Mouse (Mus musculus): ENCODE data around the gene Pitpnc1. TPM values are rescaled to one million over a fixed set of nuclear protein-coding genes. Genes with fewer than 3 reads are reported as not detected.

Pitpnc1 gene
- polyA plus RNA-seq, 1 experiment, result 0.25 TPM

DNA sequence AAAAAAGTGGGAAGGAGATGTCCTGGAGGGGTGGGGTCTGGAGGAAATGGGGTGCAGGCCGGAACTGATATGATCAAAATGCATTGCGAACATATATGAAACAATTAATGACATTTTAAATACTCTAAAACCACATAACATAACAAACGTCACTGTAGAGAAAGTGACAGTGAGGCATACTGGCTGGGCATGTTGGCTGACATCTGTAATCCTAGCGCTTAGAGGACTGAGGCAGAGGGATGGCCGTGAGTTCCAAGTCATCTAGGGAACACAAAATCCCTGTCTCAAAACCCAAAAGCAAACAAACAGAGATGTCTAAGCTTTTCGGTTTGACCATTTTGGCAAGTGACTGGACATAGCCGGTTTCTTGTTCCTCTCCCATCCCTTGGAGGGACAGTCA is 59.7 kb downstream of the Pitpnc1 start:
- H3ac ChIP-seq (ENCODE audit: control insufficient read depth, insufficient read length, low read depth), result no peak overlapping the region
- H3K36me3 ChIP-seq (ENCODE audit: control insufficient read depth, insufficient read depth), result no peaks in the 10 kb centered on the region
- no peaks in the 10 kb centered on the region for H3K79me3 ChIP-seq (ENCODE audit: low read depth)
- no peaks in the 10 kb centered on the region for H3K79me2 ChIP-seq (ENCODE audit: control insufficient read depth, insufficient read depth)
- no peak for TF ChIP-seq MYOG (IDR thresholded peaks at IDR 0.05; ENCODE audit: control insufficient read depth, extremely low read depth, insufficient read length)
- no peak for TF ChIP-seq MYOD1 (IDR thresholded peaks at IDR 0.05; ENCODE audit: control insufficient read depth, insufficient read length, low read depth)
- no peak for TF ChIP-seq FOSL1 (IDR thresholded peaks at IDR 0.05; ENCODE audit: insufficient read depth, low read length, poor library complexity, severe bottlenecking)
- H3K27me3 ChIP-seq (ENCODE audit: control insufficient read depth, insufficient read depth, insufficient read length), result peaks cover 10% of the 10 kb centered on the region
- H3K4me3 ChIP-seq (ENCODE audit: insufficient read depth, poor library complexity, severe bottlenecking), result no peak overlapping the region

DNA sequence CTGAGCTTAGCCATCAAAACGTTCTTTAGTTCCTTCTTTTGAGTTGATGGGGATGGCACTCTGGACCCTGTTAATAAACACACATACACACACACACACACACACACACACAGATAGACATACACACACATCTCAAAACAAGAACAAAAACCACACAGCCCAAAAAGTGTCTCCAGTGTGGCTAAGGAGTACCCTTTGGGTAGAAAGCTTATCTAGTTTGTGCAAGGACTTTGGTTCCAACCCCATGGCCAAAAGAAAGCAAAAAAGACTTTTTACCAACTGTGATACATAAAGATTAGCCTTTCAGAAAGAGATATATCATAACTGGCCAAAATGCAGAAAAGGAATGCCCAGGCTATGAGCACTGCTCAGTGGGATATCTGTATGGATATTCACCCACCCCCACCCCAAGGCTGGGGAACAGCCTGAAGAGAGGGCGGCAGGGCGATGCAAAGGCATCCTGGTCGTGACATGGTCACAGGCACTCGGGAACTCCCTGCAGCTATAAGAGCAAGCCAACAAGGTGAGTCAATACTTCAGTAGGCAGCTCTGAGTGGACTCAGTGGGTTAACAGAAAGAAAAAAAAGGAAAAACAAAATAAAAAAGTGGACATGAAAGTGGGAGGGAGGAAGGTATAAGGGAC is 60.3 kb downstream of the Pitpnc1 start:
- no peaks in the 10 kb centered on the region for H3K79me3 ChIP-seq (ENCODE audit: low read depth)
- H3K36me3 ChIP-seq (ENCODE audit: control insufficient read depth, insufficient read depth), result no peaks in the 10 kb centered on the region
- H3ac ChIP-seq (ENCODE audit: control insufficient read depth, insufficient read length, low read depth), result no peak overlapping the region
- no peak overlapping the region for H3K4me3 ChIP-seq (ENCODE audit: insufficient read depth, poor library complexity, severe bottlenecking)
- no peaks in the 10 kb centered on the region for H3K79me2 ChIP-seq (ENCODE audit: control insufficient read depth, insufficient read depth)
- TF ChIP-seq MYOD1 (IDR thresholded peaks at IDR 0.05; ENCODE audit: control insufficient read depth, insufficient read length, low read depth) (no peak), CEBPB (IDR thresholded peaks at IDR 0.05; ENCODE audit: low read depth) (no peak), FOSL1 (IDR thresholded peaks at IDR 0.05; ENCODE audit: insufficient read depth, low read length, poor library complexity, severe bottlenecking) (no peak), MYOG (IDR thresholded peaks at IDR 0.05; ENCODE audit: control insufficient read depth, extremely low read depth, insufficient read length) (no peak), USF1 (IDR thresholded peaks at IDR 0.05; ENCODE audit: low read depth) (no peak), MAX (IDR thresholded peaks at IDR 0.05) (no peak), CTCF (IDR thresholded peaks at IDR 0.05; ENCODE audit: control insufficient read depth, insufficient read depth, insufficient read length) (no peak)
- peaks cover 10% of the 10 kb centered on the region for H3K27me3 ChIP-seq (ENCODE audit: control insufficient read depth, insufficient read depth, insufficient read length)

- Histone ChIP-seq H3K79me2 (ENCODE audit: control insufficient read depth, insufficient read depth) (no peaks in the 10 kb centered on the region), H3K36me3 (ENCODE audit: control insufficient read depth, insufficient read depth) (no peaks in the 10 kb centered on the region), H3K4me3 (ENCODE audit: insufficient read depth, poor library complexity, severe bottlenecking) (no peak overlapping the region), H3ac (ENCODE audit: control insufficient read depth, insufficient read length, low read depth) (no peak overlapping the region), H3K27me3 (ENCODE audit: control insufficient read depth, insufficient read depth, insufficient read length) (peaks cover 3% of the 10 kb centered on the region), H3K79me3 (ENCODE audit: low read depth) (no peaks in the 10 kb centered on the region)
- TF ChIP-seq FOSL1 (IDR thresholded peaks at IDR 0.05; ENCODE audit: insufficient read depth, low read length, poor library complexity, severe bottlenecking) (no peak), USF1 (IDR thresholded peaks at IDR 0.05; ENCODE audit: low read depth) (no peak), CEBPB (IDR thresholded peaks at IDR 0.05; ENCODE audit: low read depth) (no peak), MYOG (IDR thresholded peaks at IDR 0.05; ENCODE audit: control insufficient read depth, extremely low read depth, insufficient read length) (no peak), CTCF (IDR thresholded peaks at IDR 0.05; ENCODE audit: control insufficient read depth, insufficient read depth, insufficient read length) (no peak), MAX (IDR thresholded peaks at IDR 0.05) (no peak), MYOD1 (IDR thresholded peaks at IDR 0.05; ENCODE audit: control insufficient read depth, insufficient read length, low read depth) (no peak)
Observed at GRCm38 (mm10) chr11:107408886-107409285, 61.6 kb downstream of the Pitpnc1 start.

GRCm38 (mm10) chr11:107407698-107408097 is 62.8 kb downstream of the Pitpnc1 start:
- peaks cover 3% of the 10 kb centered on the region for H3K27me3 ChIP-seq (ENCODE audit: control insufficient read depth, insufficient read depth, insufficient read length)
- H3K79me3 ChIP-seq (ENCODE audit: low read depth), result no peaks in the 10 kb centered on the region
- no peak overlapping the region for H3ac ChIP-seq (ENCODE audit: control insufficient read depth, insufficient read length, low read depth)
- no peaks in the 10 kb centered on the region for H3K36me3 ChIP-seq (ENCODE audit: control insufficient read depth, insufficient read depth)
- TF ChIP-seq MAX (IDR thresholded peaks at IDR 0.05) (no peak), CTCF (IDR thresholded peaks at IDR 0.05; ENCODE audit: control insufficient read depth, insufficient read depth, insufficient read length) (no peak), USF1 (IDR thresholded peaks at IDR 0.05; ENCODE audit: low read depth) (no peak), FOSL1 (IDR thresholded peaks at IDR 0.05; ENCODE audit: insufficient read depth, low read length, poor library complexity, severe bottlenecking) (no peak), CEBPB (IDR thresholded peaks at IDR 0.05; ENCODE audit: low read depth) (no peak), MYOD1 (IDR thresholded peaks at IDR 0.05; ENCODE audit: control insufficient read depth, insufficient read length, low read depth) (no peak), MYOG (IDR thresholded peaks at IDR 0.05; ENCODE audit: control insufficient read depth, extremely low read depth, insufficient read length) (no peak)
- H3K79me2 ChIP-seq (ENCODE audit: control insufficient read depth, insufficient read depth), result no peaks in the 10 kb centered on the region
- no peak overlapping the region for H3K4me3 ChIP-seq (ENCODE audit: insufficient read depth, poor library complexity, severe bottlenecking)

- Histone ChIP-seq H3K79me2 (ENCODE audit: control insufficient read depth, insufficient read depth) (no peaks in the 10 kb centered on the region), H3K4me3 (ENCODE audit: insufficient read depth, poor library complexity, severe bottlenecking) (no peak overlapping the region), H3K79me3 (ENCODE audit: low read depth) (no peaks in the 10 kb centered on the region), H3K27me3 (ENCODE audit: control insufficient read depth, insufficient read depth, insufficient read length) (no peaks in the 10 kb centered on the region), H3K36me3 (ENCODE audit: control insufficient read depth, insufficient read depth) (no peaks in the 10 kb centered on the region), H3ac (ENCODE audit: control insufficient read depth, insufficient read length, low read depth) (no peak overlapping the region)
- TF ChIP-seq CTCF (IDR thresholded peaks at IDR 0.05; ENCODE audit: control insufficient read depth, insufficient read depth, insufficient read length), result no peak
- no peak for TF ChIP-seq MYOD1 (IDR thresholded peaks at IDR 0.05; ENCODE audit: control insufficient read depth, insufficient read length, low read depth)
- TF ChIP-seq USF1 (IDR thresholded peaks at IDR 0.05; ENCODE audit: low read depth), result no peak
- TF ChIP-seq MYOG (IDR thresholded peaks at IDR 0.05; ENCODE audit: control insufficient read depth, extremely low read depth, insufficient read length), result no peak
- TF ChIP-seq FOSL1 (IDR thresholded peaks at IDR 0.05; ENCODE audit: insufficient read depth, low read length, poor library complexity, severe bottlenecking), result no peak
- no peak for TF ChIP-seq MAX (IDR thresholded peaks at IDR 0.05)
- no peak for TF ChIP-seq CEBPB (IDR thresholded peaks at IDR 0.05; ENCODE audit: low read depth)
Observed at GRCm38 (mm10) chr11:107405606-107406333, 64.7 kb downstream of the Pitpnc1 start.

Data from C2C12 (cell line).